Mouse (Mus musculus) embryonic facial prominence, embryonic 15.5 days (tissue): Measurements from ENCODE around the gene Snai3. TPM values are rescaled to one million over a fixed set of nuclear protein-coding genes. Genes with fewer than 3 reads are reported as not detected.

ENCODE experiments used
- ATAC-seq: fragments of 200-750 bp; cut with Nextera tagmentation; 2 replicates; pipeline ENCODE4 v1.8.0; 2017; ENCODE audit warnings: low read depth, moderate TSS enrichment; ENCODE audit not compliant: insufficient number of reproducible peaks, low FRiP score, low TSS enrichment
- H3K27ac ChIP-seq: fragments of 300-500 bp; sonication (generic); replicated peaks from 2 replicates; pipeline ENCODE4 v1.5.1; 2015; ENCODE audit warnings: mild to moderate bottlenecking, inconsistent platforms
- H3K27me3 ChIP-seq: fragments of 300-500 bp; sonication (generic); 2 replicates; pipeline ENCODE4 v1.6.1; 2015; ENCODE audit warnings: inconsistent platforms
- H3K36me3 ChIP-seq: fragments of 300-500 bp; sonication (generic); 2 replicates; pipeline ENCODE4 v1.6.1; 2015; ENCODE audit warnings: mild to moderate bottlenecking, inconsistent platforms
- H3K4me1 ChIP-seq: fragments of 300-500 bp; sonication (generic); 2 replicates; pipeline ENCODE4 v1.6.1; 2015; ENCODE audit warnings: inconsistent platforms
- H3K4me2 ChIP-seq: fragments of 300-500 bp; sonication (generic); replicated peaks from 2 replicates; pipeline ENCODE4 v1.6.1; 2015; ENCODE audit warnings: mild to moderate bottlenecking, inconsistent platforms
- H3K4me3 ChIP-seq: fragments of 300-500 bp; sonication (generic); replicated peaks from 2 replicates; pipeline ENCODE4 v1.5.1; 2015; ENCODE audit warnings: mild to moderate bottlenecking, inconsistent platforms
- H3K9ac ChIP-seq: fragments of 300-500 bp; sonication (generic); 2 replicates; pipeline ENCODE4 v1.6.1; 2015; ENCODE audit warnings: inconsistent platforms
- H3K9me3 ChIP-seq: fragments of 300-500 bp; sonication (generic); replicated peaks from 2 replicates; pipeline ENCODE4 v1.6.1; 2016; ENCODE audit warnings: inconsistent platforms
- WGBS: fragments of 180-500 bp; shearing (Covaris S2); methylation state at CpG from one replicate; pipeline ENCODE4 v1.1.7; 2015; 5-methylcytosine and 5-hydroxymethylcytosine counted together
- polyA plus RNA-seq: library from polyadenylated mRNA; unstranded; fragments of >200 nt; fragmentation: Nextera tagmentation; extraction: Ambion mirVana; gene quantifications from 2 replicates; pipeline ENCODE4 v1.2.1, GENCODE M21; 2015

The Snai3 gene
- polyA plus RNA-seq, 1 experiment from 2014 or later = 1.4 TPM

DNA sequence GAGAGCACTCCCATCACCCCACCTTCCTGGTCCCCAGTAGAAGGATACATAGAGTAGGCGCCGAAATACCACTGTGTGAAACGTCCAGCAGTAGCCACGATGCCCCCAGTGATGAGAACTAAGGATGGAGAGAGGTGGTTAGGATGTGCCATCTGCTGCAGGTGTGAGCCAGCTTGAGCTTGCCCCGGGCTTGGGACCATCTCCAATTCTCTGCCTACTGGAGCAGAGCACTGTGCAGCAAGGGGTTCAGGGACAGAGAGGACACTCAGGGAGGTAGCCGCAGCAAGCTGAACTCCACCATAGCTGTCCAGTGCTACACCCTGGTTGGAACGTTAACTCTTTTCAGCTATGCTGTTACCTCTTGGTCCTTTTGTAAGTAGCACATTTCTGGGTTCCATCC lies 32.9 kb downstream of the Snai3 start:
- Histone ChIP-seq H3K9me3 (no peaks in the 10 kb centered on the region), H3K9ac (no peak overlapping the region), H3K4me1 (peaks cover 12% of the 10 kb centered on the region), H3K4me2 (no peak overlapping the region), H3K27me3 (no peaks in the 10 kb centered on the region), H3K4me3 (no peak overlapping the region), H3K27ac (no peak overlapping the region), H3K36me3 (peaks cover 6% of the 10 kb centered on the region; the same call in 1 of the 2 replicates)
- ATAC-seq = no peak
- 91% methylated on average over 7 of the region's 7 CpGs for WGBS

DNA sequence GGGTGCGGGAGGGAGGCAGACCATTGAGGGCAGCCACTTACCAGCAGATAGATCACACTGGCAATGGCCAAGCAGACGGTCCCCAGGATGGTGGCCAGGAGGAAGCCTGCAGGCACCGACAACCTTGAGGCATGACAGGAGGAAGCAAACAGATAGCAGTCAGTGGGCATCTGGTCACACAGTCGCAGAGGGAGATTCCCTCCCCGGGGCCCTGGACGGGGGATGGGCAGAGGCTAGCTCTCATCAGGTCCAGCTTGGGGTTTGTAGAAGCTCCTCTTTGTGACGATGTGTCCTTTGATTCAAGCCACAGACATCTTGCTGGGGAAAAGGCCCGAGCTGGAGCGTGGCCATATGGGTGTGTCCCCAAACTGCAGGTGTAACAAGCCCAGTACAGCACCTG lies 34.4 kb downstream of the Snai3 start:
- H3K9ac ChIP-seq = no peak overlapping the region
- ATAC-seq = no peak
- no peak overlapping the region for H3K4me3 ChIP-seq
- H3K36me3 ChIP-seq = peaks cover 6% of the 10 kb centered on the region; the same call in 1 of the 2 replicates
- H3K4me2 ChIP-seq = no peak overlapping the region
- WGBS = 74% methylated on average over 9 of the region's 9 CpGs
- H3K9me3 ChIP-seq = no peaks in the 10 kb centered on the region
- H3K27me3 ChIP-seq = no peaks in the 10 kb centered on the region
- H3K27ac ChIP-seq = no peak overlapping the region
- peaks cover 2% of the 10 kb centered on the region; the same call in 1 of the 2 replicates for H3K4me1 ChIP-seq

- WGBS = 43% methylated on average over 5 of the region's 5 CpGs
- Histone ChIP-seq H3K27me3 (no peaks in the 10 kb centered on the region), H3K4me3 (no peak overlapping the region), H3K4me1 (no peaks in the 10 kb centered on the region; the same call in 1 of the 2 replicates), H3K27ac (no peak overlapping the region), H3K4me2 (no peak overlapping the region), H3K9ac (no peak overlapping the region), H3K36me3 (peaks cover 12% of the 10 kb centered on the region), H3K9me3 (no peaks in the 10 kb centered on the region)
- ATAC-seq = no peak
Measured at GRCm38 (mm10) chr8:122423659-122424058, 36.9 kb downstream of the Snai3 start.

- Histone ChIP-seq H3K9me3 (no peaks in the 10 kb centered on the region), H3K4me1 (no peaks in the 10 kb centered on the region; the same call in 1 of the 2 replicates), H3K36me3 (peaks cover 16% of the 10 kb centered on the region), H3K27ac (no peak overlapping the region), H3K4me2 (no peak overlapping the region), H3K4me3 (no peak overlapping the region), H3K9ac (no peak overlapping the region), H3K27me3 (no peaks in the 10 kb centered on the region)
- ATAC-seq = no peak
- 81% methylated on average over 24 of the region's 24 CpGs for WGBS
Measured at GRCm38 (mm10) chr8:122423217-122423616, 37.3 kb downstream of the Snai3 start.

DNA sequence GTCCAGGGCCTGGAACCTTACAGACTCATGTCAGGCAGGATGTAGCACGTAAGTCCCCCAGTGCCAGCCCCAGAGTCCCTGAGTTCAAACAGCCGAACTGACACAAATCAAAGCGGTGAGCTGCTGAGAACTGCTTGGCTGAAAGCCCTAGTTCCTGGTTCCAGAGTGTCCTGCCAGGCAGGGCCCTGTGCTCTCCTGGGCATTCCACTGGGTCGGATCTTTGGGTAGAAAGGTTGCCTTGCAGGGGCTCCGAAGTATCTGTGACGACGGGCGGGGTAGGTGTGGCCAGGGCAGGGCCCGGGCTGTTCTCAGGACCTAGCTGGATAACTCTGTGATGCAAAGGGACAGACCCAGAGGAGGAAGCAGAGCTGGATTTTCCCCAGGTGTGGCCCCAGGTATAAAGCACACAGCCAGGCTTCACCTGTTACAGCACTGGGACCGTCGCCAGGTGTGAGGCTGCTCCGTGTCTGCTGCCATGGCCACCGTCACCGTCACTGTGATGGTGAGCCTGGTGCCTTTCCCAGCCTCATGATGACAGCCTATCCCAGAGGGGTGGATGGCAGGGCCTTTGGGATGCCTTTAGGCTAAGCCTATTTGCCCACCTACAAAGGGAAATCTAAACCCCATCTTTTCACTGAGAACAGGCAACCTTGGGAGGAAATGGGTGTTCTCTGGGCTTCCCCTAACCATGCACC lies 39.0 kb downstream of the Snai3 start, which contains the start of gene Il17c:
Il17c (plus strand) TSS at position 645 of the 695 bp plus-strand sequence.
- Histone ChIP-seq H3K4me3 (no peak within 1 kb of the TSS), H3K4me2 (no peak within 1 kb of the TSS), H3K27me3 (no peaks in the 10 kb centered on the region), H3K27ac (no peak within 1 kb of the TSS), H3K36me3 (peaks cover 28% of the 10 kb centered on the region), H3K4me1 (no peaks in the 10 kb centered on the region; the same call in 1 of the 2 replicates), H3K9me3 (no peaks in the 10 kb centered on the region), H3K9ac (no peak within 1 kb of the TSS)
- ATAC-seq = no peak
- 77% methylated on average over 14 of the region's 14 CpGs for WGBS

DNA sequence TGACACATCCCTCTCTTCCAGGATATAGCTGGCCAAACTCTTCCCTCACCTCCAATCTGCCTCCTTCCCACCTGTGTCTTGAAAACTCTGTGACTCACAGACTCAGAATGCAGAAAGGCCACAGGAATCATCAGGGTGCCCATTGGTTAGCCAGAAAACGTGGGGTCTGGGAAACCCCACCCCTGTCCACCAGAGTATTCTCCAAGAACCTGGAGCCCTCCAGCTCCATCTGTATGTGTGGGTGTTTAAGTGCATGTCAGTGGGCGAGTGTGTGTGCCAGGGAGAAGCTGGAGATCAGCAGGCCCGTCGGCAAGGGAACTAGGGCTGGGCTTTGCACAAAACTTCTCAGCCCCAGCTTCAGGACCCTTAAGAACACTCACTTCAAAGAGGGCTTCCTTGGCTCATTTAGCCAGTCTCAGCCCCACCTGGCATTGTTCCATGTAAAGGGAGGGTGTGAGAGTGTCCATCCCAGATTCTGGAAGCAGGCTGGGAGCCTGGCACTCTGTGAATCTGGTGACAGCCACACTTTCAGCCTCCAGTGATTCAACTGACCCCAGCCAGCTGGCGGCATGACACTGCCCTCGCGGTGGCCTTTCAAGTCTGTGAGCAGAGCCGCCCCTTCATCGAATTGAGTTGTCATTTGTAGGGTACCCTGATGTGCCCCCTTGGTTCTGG lies 40.5 kb downstream of the Snai3 start:
- no peak for ATAC-seq
- Histone ChIP-seq H3K36me3 (peaks cover 37% of the 10 kb centered on the region), H3K4me1 (no peaks in the 10 kb centered on the region; the same call in 1 of the 2 replicates), H3K9me3 (no peaks in the 10 kb centered on the region), H3K27me3 (no peaks in the 10 kb centered on the region), H3K27ac (no peak overlapping the region), H3K4me2 (no peak overlapping the region), H3K4me3 (no peak overlapping the region), H3K9ac (no peak overlapping the region)
- WGBS = 66% methylated on average over 9 of the region's 9 CpGs

DNA sequence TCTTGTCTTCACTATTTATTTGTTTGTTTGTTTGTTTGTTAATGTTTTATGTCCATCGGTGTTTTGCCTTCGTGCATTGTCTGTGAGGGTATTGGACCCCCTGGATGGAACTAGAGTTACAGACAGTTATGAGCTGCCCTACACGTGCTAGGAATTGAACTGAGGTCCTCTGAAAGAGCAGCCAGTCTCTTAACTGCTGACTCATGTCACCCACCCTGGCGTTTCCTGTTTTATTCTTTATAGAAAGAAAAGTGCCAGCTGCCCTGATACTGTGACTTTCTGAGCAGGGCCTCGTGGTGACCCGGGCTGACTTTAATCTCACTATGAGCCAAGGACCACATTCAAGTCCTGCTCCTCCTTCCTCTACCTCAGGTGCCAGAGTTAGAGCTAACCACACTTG lies 45.0 kb downstream of the Snai3 start:
- Histone ChIP-seq H3K4me3 (no peak overlapping the region), H3K27ac (no peak overlapping the region), H3K4me1 (no peaks in the 10 kb centered on the region), H3K27me3 (no peaks in the 10 kb centered on the region), H3K4me2 (no peak overlapping the region), H3K36me3 (peaks cover 82% of the 10 kb centered on the region), H3K9ac (no peak overlapping the region), H3K9me3 (no peaks in the 10 kb centered on the region)
- ATAC-seq = no peak
- 80% methylated on average over 6 of the region's 6 CpGs for WGBS

- no peak overlapping the region for H3K9ac ChIP-seq
- ATAC-seq = no peak
- no peak overlapping the region for H3K4me3 ChIP-seq
- peaks cover 94% of the 10 kb centered on the region for H3K36me3 ChIP-seq
- no peaks in the 10 kb centered on the region for H3K27me3 ChIP-seq
- WGBS = 80% methylated on average over 9 of the region's 9 CpGs
- H3K27ac ChIP-seq = no peak overlapping the region
- H3K9me3 ChIP-seq = no peaks in the 10 kb centered on the region
- no peak overlapping the region for H3K4me2 ChIP-seq
- H3K4me1 ChIP-seq = no peaks in the 10 kb centered on the region
Measured at GRCm38 (mm10) chr8:122414311-122414710, 46.2 kb downstream of the Snai3 start.

DNA sequence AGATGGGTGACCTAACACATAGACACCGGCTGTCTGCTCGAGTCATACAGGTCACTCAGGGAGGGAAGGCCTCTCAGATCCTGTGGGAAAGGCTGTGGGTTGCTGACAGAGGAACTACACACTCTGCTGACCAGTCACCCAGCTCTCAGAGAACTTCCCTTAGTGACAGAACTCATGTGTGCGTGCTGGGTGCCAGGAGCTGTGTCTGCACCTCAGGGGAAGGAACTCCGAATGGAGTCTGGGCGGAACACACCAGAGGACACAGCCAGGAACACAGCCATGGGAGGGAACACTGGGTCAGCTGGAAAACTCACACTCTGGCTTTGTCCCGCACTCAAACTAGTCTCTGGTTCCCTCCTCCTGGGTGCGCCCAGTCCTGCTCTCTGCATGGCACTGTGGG lies 52.9 kb downstream of the Snai3 start:
- WGBS = 92% methylated on average over 7 of the region's 7 CpGs
- Histone ChIP-seq H3K4me1 (no peaks in the 10 kb centered on the region), H3K27me3 (no peaks in the 10 kb centered on the region), H3K4me3 (no peak overlapping the region), H3K9ac (no peak overlapping the region), H3K27ac (no peak overlapping the region), H3K9me3 (no peaks in the 10 kb centered on the region), H3K4me2 (no peak overlapping the region), H3K36me3 (peaks cover 98% of the 10 kb centered on the region)
- no peak for ATAC-seq

DNA sequence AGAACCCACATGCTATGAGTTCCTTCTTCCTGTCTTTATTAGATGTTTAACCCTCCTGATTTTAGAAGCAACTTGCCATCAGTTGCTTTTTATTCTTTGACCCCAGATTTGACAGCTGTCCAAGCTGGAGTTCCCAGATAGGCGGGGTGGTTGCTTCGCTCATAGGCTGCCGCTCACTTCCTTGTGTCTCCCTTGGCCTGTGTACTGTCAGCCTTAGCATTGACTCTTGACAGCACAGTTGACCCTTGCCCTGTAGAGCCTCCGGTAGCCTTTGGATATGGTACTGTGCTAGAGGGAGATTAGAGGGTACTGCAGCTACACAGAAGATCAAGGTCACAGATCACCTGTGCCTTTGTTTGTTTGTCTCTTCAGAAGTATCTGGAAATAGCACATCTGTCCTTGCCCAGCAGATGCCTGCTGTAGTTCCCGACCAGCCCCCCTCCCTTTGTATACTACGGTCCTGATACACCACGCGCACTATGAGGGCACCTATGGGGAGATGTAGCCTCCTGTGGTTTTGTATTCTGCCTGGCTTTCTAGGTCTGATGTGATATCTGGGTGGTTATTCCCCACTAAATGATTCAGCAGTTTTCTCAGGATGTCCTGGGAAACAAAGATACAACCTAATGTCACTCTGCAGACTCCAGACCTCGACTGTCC lies 55.3 kb downstream of the Snai3 start:
- no peak overlapping the region for H3K27ac ChIP-seq
- no peak overlapping the region for H3K4me2 ChIP-seq
- no peaks in the 10 kb centered on the region for H3K9me3 ChIP-seq
- 92% methylated on average over 9 of the region's 9 CpGs for WGBS
- no peak overlapping the region for H3K9ac ChIP-seq
- H3K36me3 ChIP-seq = peaks cover 98% of the 10 kb centered on the region
- no peaks in the 10 kb centered on the region for H3K4me1 ChIP-seq
- no peak overlapping the region for H3K4me3 ChIP-seq
- no peaks in the 10 kb centered on the region for H3K27me3 ChIP-seq
- ATAC-seq = no peak
